Mouse (Mus musculus) kidney, adult 11 months (tissue): ENCODE measurements around the gene Arhgdia.
"Not testable (repeated sequence)": the region's sequence is repeated elsewhere in the genome, so short reads cannot be mapped to it uniquely, and the experiment has no call there.

ENCODE experiments used
- DNase-seq: peaks from one replicate; pipeline ENCODE4 v3.0.0; 2022

Gene Arhgdia

DNA sequence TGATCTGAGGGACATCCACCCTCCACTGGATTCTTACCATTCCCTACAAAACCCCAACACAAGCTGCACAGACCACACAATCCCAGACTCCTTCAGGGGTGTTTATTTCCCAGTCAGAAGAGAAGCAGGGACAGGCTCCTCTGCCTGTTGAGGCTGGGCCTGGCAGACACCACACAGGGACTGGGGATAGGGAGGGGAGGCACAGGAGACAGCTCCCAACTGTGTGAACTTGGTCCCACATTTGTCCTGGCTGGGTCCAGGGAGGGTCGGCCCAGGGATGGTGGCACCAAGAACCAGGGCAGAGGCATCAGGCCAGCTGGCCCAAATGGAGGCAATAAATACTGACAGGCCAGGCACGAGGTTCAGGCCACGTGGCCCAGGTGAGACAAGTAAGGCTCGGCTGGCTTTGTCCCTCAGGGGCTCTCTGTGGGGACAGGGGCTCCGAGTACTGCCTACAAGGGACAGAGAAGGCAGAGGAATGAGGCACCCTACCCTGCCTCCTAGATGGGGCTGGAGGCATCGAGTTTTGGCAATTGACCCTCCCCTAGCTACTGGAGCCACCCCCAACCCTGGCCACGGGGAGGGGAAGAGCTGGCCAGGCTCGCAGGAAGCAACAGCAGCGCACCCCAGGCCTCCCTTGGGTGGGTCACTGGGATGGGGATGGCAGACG, 3.3 kb downstream of the Arhgdia start:
- DNase-seq: peak; percentile 71

DNA sequence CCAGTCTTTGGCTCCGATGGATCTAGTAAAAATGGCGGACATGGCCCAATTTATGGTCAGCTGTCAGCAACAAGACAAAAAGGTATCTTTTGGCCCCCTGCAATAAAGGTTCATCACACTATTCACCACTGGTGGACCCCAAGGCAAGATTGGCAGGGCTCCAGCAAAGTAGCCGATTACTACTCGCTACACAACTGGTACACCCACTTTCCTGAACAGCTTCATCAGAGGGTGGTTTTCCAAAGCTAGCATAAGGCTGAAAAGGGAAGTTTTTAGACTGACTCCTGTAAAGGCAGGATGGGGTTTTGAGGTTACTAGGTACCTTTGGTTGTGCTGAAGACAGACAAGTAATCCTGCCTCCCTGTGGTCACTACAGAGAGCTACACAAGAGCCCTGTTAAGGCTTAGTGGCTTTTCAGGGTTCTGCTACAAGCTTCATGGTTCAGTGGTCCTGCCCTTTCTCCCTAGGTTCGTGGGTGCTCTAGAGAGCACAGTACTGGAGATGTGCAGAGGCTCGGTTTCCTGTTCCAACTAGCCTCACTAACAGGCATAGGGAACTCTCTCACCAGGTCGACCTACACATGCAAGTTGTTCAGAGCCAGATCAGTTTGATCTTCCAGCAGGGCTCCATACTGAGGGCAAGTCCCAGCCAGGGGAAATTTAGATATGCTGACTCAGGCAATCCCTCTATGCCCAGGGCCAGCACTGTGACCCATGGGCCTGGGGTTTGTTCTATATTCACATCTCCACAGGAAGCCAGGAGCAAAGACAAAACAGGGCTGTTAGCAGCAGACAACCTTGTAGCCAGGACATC, 4.0 kb downstream of the Arhgdia start:
- peak; percentile 77 for DNase-seq

DNA sequence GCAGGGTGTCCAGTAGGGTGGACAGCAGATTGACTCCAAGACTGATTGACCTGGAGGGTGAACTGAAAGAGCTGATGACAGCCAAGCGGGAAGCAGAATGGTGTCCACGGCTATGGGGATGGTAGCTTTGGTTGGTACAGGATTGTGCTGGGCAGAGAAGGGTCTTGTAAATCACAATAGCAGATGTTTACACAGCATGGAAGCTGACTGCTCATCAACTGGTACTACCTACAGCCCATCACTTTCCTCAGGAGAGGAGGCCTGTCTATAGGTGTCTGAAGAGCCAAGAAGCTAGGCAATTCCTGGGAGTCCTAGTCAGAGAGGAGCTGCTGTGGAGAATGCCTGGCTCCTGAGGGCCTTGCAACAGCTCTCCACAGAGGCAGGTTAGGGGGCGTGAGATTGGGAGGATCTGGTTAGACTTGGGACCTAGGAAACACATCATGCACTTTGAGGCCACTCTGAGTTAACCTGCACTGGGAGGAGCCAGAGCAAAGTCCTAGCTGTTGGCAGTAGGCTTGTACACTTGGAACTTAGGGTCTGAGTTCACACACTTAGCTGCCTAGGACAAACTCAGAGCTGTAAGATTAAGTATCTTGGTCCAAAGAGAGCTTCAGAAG, 5.0 kb downstream of the Arhgdia start:
- DNase-seq: peak; percentile 92

DNA sequence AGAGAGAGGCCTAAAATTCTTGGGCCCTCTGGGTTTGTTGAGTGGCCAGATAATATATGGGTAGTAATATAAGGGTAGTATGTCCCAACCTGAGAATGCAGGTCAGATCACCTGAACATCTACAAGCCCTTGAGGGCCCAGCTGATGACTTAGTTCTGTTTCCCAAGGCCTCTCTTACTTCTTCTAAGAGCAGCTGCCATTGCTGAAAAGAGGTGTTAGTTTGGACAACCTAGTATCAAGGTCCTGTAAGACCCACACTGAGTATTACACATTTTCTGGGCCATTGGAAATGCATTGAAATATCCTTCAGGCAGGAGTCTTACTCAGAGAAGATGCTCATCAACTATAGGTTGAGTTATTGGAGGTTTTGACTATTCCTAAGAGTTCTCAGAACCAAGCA, 5.5 kb downstream of the Arhgdia start:
- DNase-seq: no peak

DNA sequence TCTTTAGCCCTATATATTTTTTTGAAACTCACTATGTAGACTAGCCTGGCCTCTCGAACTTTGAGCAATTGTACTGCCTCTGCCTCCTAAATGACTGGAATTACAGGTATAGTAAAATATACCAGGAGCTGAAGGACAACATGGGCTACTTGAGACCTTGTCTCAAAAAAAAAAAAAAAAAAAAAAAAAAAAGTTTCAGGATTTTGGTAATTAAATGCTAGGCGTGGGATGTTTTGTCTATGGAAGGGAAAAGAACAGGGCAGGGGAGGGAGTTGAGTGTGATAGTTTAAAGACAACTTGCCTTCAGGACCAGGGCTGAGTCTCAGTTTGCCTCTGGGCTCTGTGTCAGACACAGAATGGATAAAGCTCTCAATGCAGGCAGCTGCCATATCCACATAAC, 6.4 kb downstream of the Arhgdia start:
- DNase-seq: no peak

DNA sequence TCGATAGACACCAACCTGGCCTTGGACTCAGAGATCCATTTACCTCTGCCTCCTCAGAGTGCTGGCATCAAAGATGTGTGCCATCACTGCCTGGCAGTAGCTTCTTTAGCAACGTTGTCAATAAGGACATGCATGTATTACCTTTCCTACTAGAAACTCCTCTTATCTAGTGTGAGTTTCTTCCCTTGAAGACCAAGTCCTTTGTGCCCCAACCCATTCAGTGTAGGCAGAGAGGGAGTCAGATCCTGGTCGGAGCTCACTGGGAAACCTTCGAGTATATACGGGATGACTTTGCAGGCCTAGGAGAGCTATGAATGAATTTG, 7.2 kb downstream of the Arhgdia start:
- no peak for DNase-seq

DNA sequence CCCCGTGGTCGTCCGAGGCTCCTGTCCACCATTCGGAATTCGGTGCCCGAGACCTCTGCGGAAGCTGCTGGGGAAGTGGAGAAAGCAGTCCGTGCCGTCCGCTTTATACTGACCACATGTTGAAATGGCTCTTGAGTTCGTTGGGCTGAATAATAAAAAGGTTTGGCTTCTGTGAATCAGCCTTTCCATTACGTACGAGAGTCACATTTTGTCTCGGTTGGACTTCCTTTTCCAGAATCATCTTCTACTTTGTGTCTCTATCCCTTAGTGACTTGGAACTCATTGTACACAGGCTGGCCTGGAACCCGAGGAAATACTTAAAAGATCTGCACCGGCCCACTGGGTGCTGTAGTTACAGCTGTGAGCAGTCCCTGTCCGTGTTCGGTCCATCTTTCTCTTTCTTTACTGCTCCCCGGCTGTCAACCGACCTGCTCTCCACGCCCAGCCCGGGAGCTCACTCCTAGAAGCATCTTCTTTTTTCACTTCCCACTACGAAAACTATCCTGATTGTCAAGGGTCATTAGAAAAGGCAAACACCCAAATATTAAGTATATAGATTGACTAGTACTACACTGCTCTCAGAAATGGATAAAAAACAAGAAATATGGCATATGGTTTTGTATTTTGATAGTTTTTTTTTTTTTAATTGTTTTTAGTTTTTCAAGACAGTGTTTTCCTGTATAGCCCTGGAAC, 7.7 kb downstream of the Arhgdia start:
- DNase-seq: peak; percentile 32

DNA sequence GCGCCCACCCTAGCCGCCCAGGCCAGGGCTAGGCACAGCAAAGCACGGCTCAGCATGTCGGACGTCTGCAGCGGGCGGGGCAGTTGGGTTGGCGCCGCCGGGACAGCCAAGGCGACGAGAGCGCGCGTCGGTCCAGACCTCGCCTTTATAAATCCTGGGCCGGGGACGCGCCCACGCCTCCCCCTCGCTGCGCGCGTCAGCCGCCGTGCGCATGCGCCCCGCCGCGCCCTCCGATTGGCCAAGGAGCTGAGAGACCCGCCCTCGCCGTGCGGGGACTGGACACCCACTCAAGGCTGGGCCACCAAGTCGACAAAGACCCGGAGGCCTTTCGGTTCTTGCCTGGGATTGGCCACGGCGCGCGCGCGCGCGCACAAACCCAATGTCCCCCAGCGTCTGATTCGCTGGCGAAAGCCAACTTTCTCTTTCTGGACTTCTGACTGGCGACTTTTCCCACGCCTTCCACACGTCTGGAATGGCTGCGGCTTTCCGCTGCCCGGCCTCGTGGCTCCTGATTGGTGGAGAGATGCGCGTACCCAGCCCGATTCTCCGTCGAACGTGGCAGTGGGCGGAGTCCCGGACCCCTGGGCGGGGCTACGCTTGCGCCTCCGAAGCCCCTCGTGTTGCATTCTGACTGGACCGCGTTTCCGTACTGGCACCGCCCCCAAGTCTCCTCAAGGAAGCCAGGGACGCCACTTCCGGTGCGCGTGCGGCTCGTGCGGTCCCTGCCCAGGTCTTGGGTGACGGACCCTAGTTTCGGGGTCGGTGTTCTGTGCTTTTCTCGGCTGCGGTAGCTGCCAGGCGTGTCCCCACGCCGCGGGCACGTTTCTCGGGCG, 8.5 kb downstream of the Arhgdia start, which contains the start of gene P4hb:
TSS of gene P4hb (minus strand) at position 502 of the 833 bp plus-strand sequence.
- peak; percentile 100 for DNase-seq

DNA sequence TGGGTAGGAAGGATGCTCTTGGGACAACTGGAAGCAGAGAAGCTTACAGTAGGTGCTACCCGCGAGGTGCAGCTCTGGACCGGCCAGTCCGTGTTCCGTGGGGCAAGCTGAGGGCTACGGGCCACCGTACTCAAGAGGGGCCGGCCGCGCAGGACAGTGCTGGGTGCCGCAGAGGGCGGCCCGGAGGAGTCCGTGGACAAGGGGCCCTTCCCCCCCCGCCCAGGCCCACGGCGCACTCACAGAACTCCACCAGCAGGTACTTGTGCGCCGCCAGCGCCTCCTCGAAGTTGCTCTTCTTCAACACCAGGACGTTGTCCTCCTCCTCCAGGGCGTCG, 9.0 kb downstream of the Arhgdia start:
- no peak for DNase-seq

DNA sequence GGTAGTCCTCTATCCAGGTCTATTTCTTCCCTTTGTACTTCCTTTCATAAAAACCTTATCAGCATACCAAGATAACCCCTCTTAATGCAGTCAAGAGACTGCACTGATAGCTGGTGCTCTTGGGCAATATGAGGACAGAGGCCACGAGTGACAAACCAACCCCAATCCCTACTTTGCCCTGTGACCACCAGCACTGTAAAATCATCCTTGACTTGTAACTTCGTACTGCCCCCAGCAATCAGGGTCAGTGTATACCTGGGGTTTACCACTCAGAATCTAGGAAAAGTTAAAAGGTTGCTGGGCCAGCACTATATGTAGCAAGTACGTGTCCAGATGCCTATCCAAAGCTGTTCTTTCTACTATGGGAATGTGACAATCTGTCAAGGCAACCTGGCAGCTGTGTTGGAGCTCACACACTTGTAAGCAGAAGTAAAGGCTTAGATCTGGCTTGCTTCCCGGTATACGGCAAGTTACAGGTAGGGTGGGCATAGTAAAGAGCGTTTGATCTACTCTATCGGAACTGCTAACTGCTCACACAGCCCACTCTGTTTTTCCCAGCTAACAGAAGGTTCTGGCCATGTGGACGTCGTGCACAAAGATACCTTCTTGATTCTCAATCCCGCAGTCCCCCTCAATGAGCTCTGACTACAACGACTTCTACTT, 9.5 kb downstream of the Arhgdia start:
- DNase-seq: no peak

DNA sequence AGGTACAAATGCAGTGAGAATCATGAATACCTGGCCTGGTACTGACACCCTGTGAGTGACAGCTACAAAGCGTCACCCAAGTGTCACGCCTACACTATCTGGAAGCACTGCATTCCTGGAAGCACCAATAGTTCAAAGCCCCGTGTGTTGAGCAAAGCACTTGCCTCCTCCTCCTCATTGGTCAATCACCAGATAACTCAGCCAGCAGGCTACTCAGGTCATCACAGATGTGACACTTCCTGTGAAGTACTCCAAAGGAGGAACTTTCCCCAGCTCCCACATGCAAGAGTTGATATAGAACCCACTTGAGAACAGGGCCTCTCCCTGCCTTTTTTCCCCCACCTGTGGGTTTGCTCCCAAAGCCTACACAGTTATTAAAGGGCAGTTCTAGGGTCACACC, 10.3 kb downstream of the Arhgdia start:
- DNase-seq: no peak

DNA sequence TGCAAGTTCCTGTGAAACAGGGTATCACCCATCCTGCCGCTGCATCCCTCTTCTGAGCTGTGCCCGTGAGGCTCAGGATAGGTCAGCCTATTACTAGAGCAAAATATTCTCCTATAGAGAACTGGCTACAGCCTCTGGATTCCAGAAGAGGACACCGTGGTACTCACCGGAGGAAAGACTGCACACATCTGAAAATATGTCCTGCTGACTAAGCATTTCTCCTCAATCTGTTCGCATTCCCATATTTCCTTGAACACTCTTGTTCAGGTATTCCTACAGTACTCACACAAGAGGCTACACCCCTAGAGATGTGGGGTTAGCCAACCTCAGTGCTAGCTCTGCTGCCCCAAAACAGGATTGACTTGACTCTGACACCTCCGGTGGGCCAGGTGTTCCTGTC, 13.1 kb downstream of the Arhgdia start:
- no peak for DNase-seq

DNA sequence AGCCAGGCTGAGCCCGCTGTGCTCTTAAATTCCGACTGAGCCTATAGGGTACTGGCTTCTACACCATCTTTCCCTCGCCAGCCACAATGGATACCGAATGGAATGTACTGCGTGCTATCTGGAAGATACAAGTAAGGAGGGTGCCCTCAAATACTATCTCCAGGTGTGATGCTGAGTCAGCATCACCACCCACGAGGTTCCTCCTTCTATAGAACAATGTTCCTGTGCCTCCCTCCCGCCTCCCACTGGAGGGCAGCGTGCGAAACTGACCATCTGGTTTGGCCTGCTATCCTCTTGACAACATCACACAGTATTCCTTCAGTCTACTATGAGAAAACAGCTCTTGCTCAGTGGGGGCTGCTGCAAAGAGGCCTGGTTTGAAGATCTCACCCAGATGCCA, 16.3 kb downstream of the Arhgdia start:
- DNase-seq: no peak

DNA sequence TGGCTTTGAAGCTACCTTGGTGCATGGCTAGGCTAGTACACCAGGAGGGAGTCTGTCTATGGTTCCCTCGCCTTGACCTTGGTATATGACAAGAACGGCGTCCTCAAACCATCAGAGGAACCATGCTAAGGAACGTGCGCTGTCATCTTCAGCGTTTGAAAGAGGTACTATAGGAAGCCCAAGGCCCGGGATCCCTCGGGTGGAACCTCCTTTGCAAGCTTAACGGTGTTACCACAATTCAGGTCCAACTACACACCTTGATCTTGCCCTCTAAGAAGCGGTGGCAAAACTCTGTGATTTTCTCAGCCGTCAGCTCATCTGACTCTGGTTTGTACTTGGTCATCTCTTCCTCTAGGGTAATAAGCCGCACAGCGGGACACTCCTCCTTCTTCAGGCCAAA, 18.5 kb downstream of the Arhgdia start:
- DNase-seq: no peak

DNA sequence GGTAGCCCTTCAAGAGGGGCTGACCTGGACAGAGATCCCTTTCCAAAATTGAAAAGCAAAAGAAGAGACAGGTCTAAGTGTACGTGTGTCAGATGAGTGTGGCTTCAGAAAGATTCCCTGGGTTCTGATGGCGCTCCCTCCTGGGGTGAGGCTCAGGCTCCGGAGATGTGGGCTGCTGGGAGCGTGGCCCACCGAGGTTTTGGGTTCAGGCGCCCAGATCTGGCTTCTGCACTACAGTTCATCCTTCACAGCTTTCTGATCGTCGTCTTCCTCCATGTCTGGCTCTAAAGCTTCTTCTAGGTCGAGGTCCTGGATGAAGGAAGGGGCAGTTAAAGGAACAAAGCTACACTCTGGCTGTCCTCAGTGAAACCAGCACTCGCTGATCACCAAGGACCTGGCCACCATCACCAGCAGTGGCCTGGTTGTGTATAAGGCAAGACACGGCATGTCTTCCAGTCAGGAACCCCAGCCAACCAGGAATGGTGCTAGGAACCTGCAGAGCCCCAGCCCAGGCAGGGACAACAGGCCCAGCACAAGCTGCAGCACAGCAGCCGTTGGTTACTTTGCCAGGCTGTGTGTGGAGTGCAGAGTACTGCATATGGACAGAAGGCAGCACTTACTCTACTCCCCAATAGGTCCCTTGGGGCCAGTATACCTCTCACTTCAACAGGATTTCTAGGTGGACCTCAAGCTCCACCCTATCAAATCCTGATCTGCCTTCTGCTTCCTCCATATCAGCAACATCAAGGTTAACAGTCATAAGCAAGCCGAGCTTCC, 20.3 kb downstream of the Arhgdia start:
- DNase-seq: no peak

DNA sequence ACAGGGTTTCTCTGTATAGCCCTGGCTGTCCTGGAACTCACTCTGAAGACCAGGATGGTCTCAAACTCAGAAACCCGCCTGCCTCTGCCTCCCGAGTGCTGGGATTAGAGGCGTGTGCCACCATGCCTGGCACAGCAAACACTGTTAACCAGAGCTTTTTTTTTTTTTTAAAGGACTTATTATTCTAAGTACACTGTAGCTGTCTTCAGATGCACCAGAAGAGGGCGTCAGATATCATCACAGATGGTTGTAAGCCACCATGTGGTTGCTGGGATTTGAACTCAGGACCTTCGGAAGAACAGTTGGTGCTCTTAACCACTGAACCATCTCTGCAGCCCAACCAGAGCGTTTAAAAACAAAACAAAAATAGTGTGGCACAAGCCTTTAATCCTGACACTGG, 22.6 kb downstream of the Arhgdia start:
- DNase-seq: not testable (repeated sequence)

DNA sequence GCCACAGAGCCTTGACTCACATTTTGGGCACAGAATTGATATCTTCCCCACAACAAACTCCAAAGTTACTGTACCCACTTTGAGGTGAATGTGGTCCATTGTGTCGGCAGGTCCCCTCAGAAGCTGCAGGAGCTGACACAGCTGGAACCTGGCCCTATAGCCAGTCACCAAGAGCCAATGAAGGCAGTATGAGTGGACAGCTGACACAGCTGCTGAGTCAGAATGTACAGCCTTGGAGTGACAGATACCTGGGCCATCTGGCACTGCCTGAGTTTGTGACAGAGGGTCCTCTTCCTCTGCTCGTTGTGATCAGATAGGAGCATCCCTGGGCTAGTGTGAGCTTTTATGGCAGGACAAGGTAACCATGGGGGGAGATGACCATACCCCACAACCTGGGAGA, 26.2 kb downstream of the Arhgdia start:
- DNase-seq: no peak

DNA sequence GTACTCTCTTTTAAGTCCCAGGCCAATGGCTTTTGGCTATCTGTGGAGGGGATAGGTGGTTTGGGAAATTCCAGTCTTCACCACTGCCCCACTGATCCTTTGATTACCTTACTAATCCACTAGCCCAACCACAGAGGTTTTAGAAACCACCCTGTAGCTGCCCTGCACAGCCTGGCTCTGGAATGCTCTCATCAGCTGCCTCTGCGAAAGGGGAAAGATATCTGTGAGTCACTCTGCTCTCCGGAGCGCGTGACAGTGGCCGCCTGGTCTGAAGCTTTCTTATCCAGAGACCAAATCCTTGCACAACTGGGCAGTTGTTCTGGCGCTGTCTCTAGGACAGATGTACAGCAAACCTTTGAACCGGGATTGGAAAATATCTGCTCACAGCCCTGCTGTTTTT, 26.6 kb downstream of the Arhgdia start:
- DNase-seq: no peak

DNA sequence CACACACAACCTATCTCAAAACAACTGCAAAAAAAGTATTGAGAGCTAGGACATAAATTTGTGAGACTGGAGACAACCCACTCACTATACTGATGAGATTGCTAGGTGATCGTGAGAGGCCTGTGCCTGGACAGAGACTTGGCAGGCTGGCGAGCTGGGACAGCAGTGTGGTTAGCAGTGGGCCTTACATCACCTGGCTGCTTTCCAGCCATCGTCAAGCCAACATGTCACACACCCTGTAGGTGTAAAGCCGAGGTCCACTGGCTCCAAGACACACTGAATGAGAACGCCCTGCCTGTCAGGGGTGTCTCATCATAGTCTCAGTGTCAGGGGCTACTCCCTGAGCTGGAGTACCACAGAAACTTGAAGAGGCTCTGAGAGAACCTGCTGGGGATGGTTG, 28.7 kb downstream of the Arhgdia start:
- DNase-seq: no peak

DNA sequence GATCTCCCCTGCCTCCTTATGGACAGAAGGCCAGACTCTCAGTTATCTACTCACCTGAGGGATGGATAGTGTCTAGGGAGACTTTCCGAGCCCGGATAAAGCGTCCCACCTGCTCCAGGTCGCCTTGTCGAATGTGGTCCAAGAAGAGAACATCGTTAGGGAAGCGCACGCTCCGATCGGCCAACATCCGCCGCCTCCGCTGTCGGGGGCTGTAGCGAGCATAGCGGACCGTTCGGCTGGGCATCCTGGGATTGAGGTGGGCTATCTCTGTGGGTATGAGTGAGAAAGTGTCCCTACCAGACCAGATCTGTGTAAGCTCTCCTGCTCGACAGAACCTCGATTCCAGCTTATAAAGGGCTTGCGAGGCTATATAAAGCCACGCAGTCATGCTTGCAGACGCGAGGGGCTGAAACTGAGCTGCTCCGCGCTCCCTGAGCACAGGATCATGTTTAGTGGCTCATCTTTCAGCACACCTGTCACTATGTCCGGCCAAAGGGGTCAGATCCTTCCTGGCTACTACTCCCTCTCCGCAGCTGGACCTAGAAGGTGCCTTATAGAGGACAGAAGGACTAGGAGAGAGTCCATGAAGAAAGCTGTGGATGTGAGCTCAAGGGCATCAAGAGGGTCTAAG, 30.5 kb downstream of the Arhgdia start, which contains the start of gene Ppp1r27:
TSS of gene Ppp1r27 (minus strand) at position 323 of the 631 bp plus-strand sequence.
- no peak for DNase-seq
